In genomic region chrX:73964363-73964762, GRCm38 (mm10) we compare ENCODE assay signal across 7 mouse cellular contexts. TPM values are rescaled to one million over a fixed set of nuclear protein-coding genes. Genes with fewer than 3 reads are reported as not detected.
DNase-seq lines count a peak whose midpoint lies in the region; ATAC-seq and TF ChIP-seq lines count a peak whose summit lies in the region.

No protein-coding gene starts in this region.

- H3K9ac ChIP-seq in MEL (ENCODE audit: control insufficient read depth, low read depth, low read length, poor library complexity, severe bottlenecking) = peak overlapping the region; percentile 97

- peak; percentile 71 for DNase-seq in CD4-positive helper T cell, adult 2 months (ENCODE audit: low read depth, low spot score)
- peak; percentile 55 for DNase-seq in MEL (ENCODE audit: low read depth, low spot score)
- peak; percentile 9 to 52 for DNase-seq in kidney, postnatal 25 days
- DNase-seq in ovary, postnatal 36 days (ENCODE audit: low spot score) = no peak
- no peak for DNase-seq in left cerebral cortex, postnatal 4 days

- TF ChIP-seq RAD21 in MEL (IDR thresholded peaks at IDR 0.05; ENCODE audit: low read depth, low read length) = no peak

- peaks cover 66% of the 10 kb centered on the region for H3K79me2 ChIP-seq in MEL (ENCODE audit: control insufficient read depth, insufficient read depth, low read length, poor library complexity)

- H3K27me3 ChIP-seq in MEL (ENCODE audit: control insufficient read depth in 1 of 2, insufficient read depth in 2 of 2, low read length in 2 of 2) = no peaks in the 10 kb centered on the region

- H3K4me1 ChIP-seq in MEL (ENCODE audit: control insufficient read depth in 1 of 2, insufficient read depth in 2 of 2, low read length in 2 of 2) = peaks cover 2 to 24% of the 10 kb centered on the region in 2 experiments; a peak in 3 of 4 replicates

- intact Hi-C loops in left cerebral cortex, postnatal 4 days (cut with DNase I) = no loop called here

- peak; percentile 46 for ATAC-seq in granulocyte monocyte progenitor cell, adult 5-6 weeks (replicated peaks; ENCODE audit: poor library complexity, severe bottlenecking)
- peak; percentile 17 for ATAC-seq in megakaryocyte-erythroid progenitor cell, adult 5-6 weeks (replicated peaks; ENCODE audit: low FRiP score, low TSS enrichment, poor library complexity, severe bottlenecking)

- H3K27ac ChIP-seq in MEL (ENCODE audit: control insufficient read depth, low read depth, low read length) = peak overlapping the region; percentile 35; the same call in 1 of the 2 replicates

- peak overlapping the region; percentile 87 to 91 for H3K4me3 ChIP-seq in MEL (ENCODE audit: control insufficient read depth in 1 of 2, insufficient read depth in 1 of 2, low read depth in 2 of 2, low read length in 2 of 2)

- H3K36me3 ChIP-seq in MEL (ENCODE audit: control insufficient read depth in 1 of 2, insufficient read depth in 2 of 2, low read length in 2 of 2) = peaks cover 0 to 31% of the 10 kb centered on the region in 2 experiments; a peak in 3 of 4 replicates

- no peaks in the 10 kb centered on the region for H3K9me3 ChIP-seq in MEL (replicated peaks; ENCODE audit: insufficient read depth, low read length)

- TF ChIP-seq CTCF in MEL (IDR thresholded peaks at IDR 0.05 in 2 of 3, conservative IDR thresholded peaks at IDR 0.05 in 1 of 3; ENCODE audit: control insufficient read depth in 1 of 3, insufficient read depth in 1 of 3, low read depth in 2 of 3, low read length in 3 of 3, poor library complexity in 1 of 3, severe bottlenecking in 1 of 3) = no peak

- TF ChIP-seq POLR2A in MEL (IDR thresholded peaks at IDR 0.05; ENCODE audit: control insufficient read depth in 1 of 2, insufficient read depth in 1 of 2, low read depth in 1 of 2, low read length in 2 of 2, poor library complexity in 1 of 2) = peak in 1 of 2 experiments; percentile 31; a peak in 1 of 4 replicates

- no peak for TF ChIP-seq EP300 in MEL (IDR thresholded peaks at IDR 0.05; ENCODE audit: low read depth in 1 of 2, low read length in 2 of 2)

TF ChIP-seq in MEL, 35 proteins besides CTCF, POLR2A, EP300 and RAD21:
- TF ChIP-seq CHD1 (IDR thresholded peaks at IDR 0.05; ENCODE audit: low read depth, low read length) = no peak
- TF ChIP-seq TBP (IDR thresholded peaks at IDR 0.05; ENCODE audit: low read depth, low read length) = no peak
- no peak for TF ChIP-seq MAX (IDR thresholded peaks at IDR 0.05; ENCODE audit: low read length)
- TF ChIP-seq KAT2A (conservative IDR thresholded peaks at IDR 0.05; ENCODE audit: low read depth, low read length) = no peak
- TF ChIP-seq NRF1 (IDR thresholded peaks at IDR 0.05; ENCODE audit: insufficient read depth, low read depth, low read length, poor library complexity, severe bottlenecking) = no peak

RNA-seq across cellular contexts. Expression of gene Hcfc1, which starts 1.8 kb away (rescaled TPM):
- total RNA-seq in MEL (2012; rRNA removed) = 53.6 and 60.0 TPM in 2 replicates
- polyA plus RNA-seq in MEL (2012; ENCODE audit: insufficient read depth in 1 of 2, insufficient read length in 2 of 2, low read depth in 1 of 2, low replicate concordance in 2 of 2, missing spikeins in 1 of 2) = 100 to 1,000 TPM in 1 of 2 experiments, 10 to 100 TPM in 1; 40.8 to 146 TPM
- total RNA-seq in granulocyte monocyte progenitor cell, adult 5-6 weeks (2014; fragmentation: Nextera tagmentation) = 114 and 140 TPM in 2 replicates
- 55.5 and 63.3 TPM in 2 replicates for total RNA-seq in granulocyte monocyte progenitor cell, adult 5-6 weeks (2017)
- total RNA-seq in megakaryocyte-erythroid progenitor cell, adult 5-6 weeks (2014; fragmentation: Nextera tagmentation) = 159 and 169 TPM in 2 replicates
- total RNA-seq in megakaryocyte-erythroid progenitor cell, adult 5-6 weeks (2017) = 56.1 and 78.7 TPM in 2 replicates
- 10 to 100 TPM; 89.1 to 93.4 TPM for total RNA-seq in left cerebral cortex, postnatal 4 days (2021)

RNA-seq across cellular contexts. Expression of gene Renbp, which starts 33.7 kb away (rescaled TPM):
- 18.8 and 22.7 TPM in 2 replicates for total RNA-seq in MEL (2012; rRNA removed)
- polyA plus RNA-seq in MEL (2012; ENCODE audit: insufficient read depth in 1 of 2, insufficient read length in 2 of 2, low read depth in 1 of 2, low replicate concordance in 2 of 2, missing spikeins in 1 of 2) = 10 to 100 TPM in 1 of 2 experiments, not detected in 1; 38.0 TPM
- total RNA-seq in granulocyte monocyte progenitor cell, adult 5-6 weeks (2014; fragmentation: Nextera tagmentation) = 24.5 and 60.3 TPM in 2 replicates
- 13.6 and 24.3 TPM in 2 replicates for total RNA-seq in granulocyte monocyte progenitor cell, adult 5-6 weeks (2017)
- 3.3 and 7.6 TPM in 2 replicates for total RNA-seq in megakaryocyte-erythroid progenitor cell, adult 5-6 weeks (2014; fragmentation: Nextera tagmentation)
- 6.9 and 11.0 TPM in 2 replicates for total RNA-seq in megakaryocyte-erythroid progenitor cell, adult 5-6 weeks (2017)
- total RNA-seq in left cerebral cortex, postnatal 4 days (2021) = 1 to 10 TPM; 3.3 to 5.4 TPM

RNA-seq across cellular contexts. Expression of gene Naa10, which starts 42.6 kb away (rescaled TPM):
- total RNA-seq in MEL (2012; rRNA removed) = 155 and 174 TPM in 2 replicates
- polyA plus RNA-seq in MEL (2012; ENCODE audit: insufficient read depth in 1 of 2, insufficient read length in 2 of 2, low read depth in 1 of 2, low replicate concordance in 2 of 2, missing spikeins in 1 of 2) = 100 to 1,000 TPM; 253 to 417 TPM
- 159 and 179 TPM in 2 replicates for total RNA-seq in granulocyte monocyte progenitor cell, adult 5-6 weeks (2014; fragmentation: Nextera tagmentation)
- total RNA-seq in granulocyte monocyte progenitor cell, adult 5-6 weeks (2017) = 155 and 215 TPM in 2 replicates
- 224 and 245 TPM in 2 replicates for total RNA-seq in megakaryocyte-erythroid progenitor cell, adult 5-6 weeks (2014; fragmentation: Nextera tagmentation)
- 150 TPM in 2 replicates for total RNA-seq in megakaryocyte-erythroid progenitor cell, adult 5-6 weeks (2017)
- 10 to 100 TPM; 66.9 to 73.6 TPM for total RNA-seq in left cerebral cortex, postnatal 4 days (2021)

RNA-seq across cellular contexts. Expression of gene Arhgap4, which starts 42.7 kb away (rescaled TPM):
- total RNA-seq in MEL (2012; rRNA removed) = 9.6 and 10.3 TPM in 2 replicates
- 10 to 100 TPM in 1 of 2 experiments, not detected in 1; 24.5 TPM for polyA plus RNA-seq in MEL (2012; ENCODE audit: insufficient read depth in 1 of 2, insufficient read length in 2 of 2, low read depth in 1 of 2, low replicate concordance in 2 of 2, missing spikeins in 1 of 2)
- 45.1 and 49.1 TPM in 2 replicates for total RNA-seq in granulocyte monocyte progenitor cell, adult 5-6 weeks (2014; fragmentation: Nextera tagmentation)
- total RNA-seq in granulocyte monocyte progenitor cell, adult 5-6 weeks (2017) = 26.4 and 36.3 TPM in 2 replicates
- total RNA-seq in megakaryocyte-erythroid progenitor cell, adult 5-6 weeks (2014; fragmentation: Nextera tagmentation) = 27.6 and 32.5 TPM in 2 replicates
- total RNA-seq in megakaryocyte-erythroid progenitor cell, adult 5-6 weeks (2017) = 13.7 and 20.1 TPM in 2 replicates
- total RNA-seq in left cerebral cortex, postnatal 4 days (2021) = 1 to 10 TPM; 2.5 to 3.4 TPM

RNA-seq across cellular contexts. Expression of gene Irak1, which starts 59.4 kb away (rescaled TPM):
- total RNA-seq in MEL (2012; rRNA removed) = 30.1 and 33.7 TPM in 2 replicates
- 100 to 1,000 TPM in 1 of 2 experiments, not detected in 1; 106 TPM for polyA plus RNA-seq in MEL (2012; ENCODE audit: insufficient read depth in 1 of 2, insufficient read length in 2 of 2, low read depth in 1 of 2, low replicate concordance in 2 of 2, missing spikeins in 1 of 2)
- total RNA-seq in granulocyte monocyte progenitor cell, adult 5-6 weeks (2014; fragmentation: Nextera tagmentation) = 101 and 122 TPM in 2 replicates
- total RNA-seq in granulocyte monocyte progenitor cell, adult 5-6 weeks (2017) = 54.8 and 60.7 TPM in 2 replicates
- total RNA-seq in megakaryocyte-erythroid progenitor cell, adult 5-6 weeks (2014; fragmentation: Nextera tagmentation) = 74.9 and 81.2 TPM in 2 replicates
- total RNA-seq in megakaryocyte-erythroid progenitor cell, adult 5-6 weeks (2017) = 43.2 and 48.7 TPM in 2 replicates
- total RNA-seq in left cerebral cortex, postnatal 4 days (2021) = 10 to 100 TPM; 45.2 to 50.7 TPM

Comparison
In these comparisons a context has a peak if more than half of its experiments do, and no peak if none do; other contexts are left out.
1. DNase-seq: peak in CD4-positive helper T cell, adult 2 months (single experiment), MEL (single experiment) and kidney, postnatal 25 days (2 of 2); none in ovary, postnatal 36 days (single experiment) and left cerebral cortex, postnatal 4 days (single experiment).